Mouse (Mus musculus) T-cell, adult 2 months (primary cell): ENCODE results near the gene Myrf.

Experiments used
- DNase-seq: peaks from one replicate; pipeline ENCODE4 v3.0.0; 2022; ENCODE audit warnings: low spot score

The Myrf gene

GRCm38 (mm10) chr19:10248128-10248527 is 7.6 kb upstream of the Myrf start:
- DNase-seq, result no peak

GRCm38 (mm10) chr19:10247165-10247564 is 6.6 kb upstream of the Myrf start:
- no peak for DNase-seq

GRCm38 (mm10) chr19:10244183-10244582 is 3.6 kb upstream of the Myrf start:
- DNase-seq, result no peak

GRCm38 (mm10) chr19:10242916-10243315 is 2.4 kb upstream of the Myrf start:
- no peak for DNase-seq

GRCm38 (mm10) chr19:10239975-10240653 is 434 bp downstream of the Myrf start:
- DNase-seq, result peak; percentile 5

GRCm38 (mm10) chr19:10239419-10239818 is 1.1 kb downstream of the Myrf start:
- DNase-seq, result no peak

- DNase-seq, result no peak
These were observed 2.1 kb downstream of the Myrf start for GRCm38 (mm10) chr19:10238477-10238876.

GRCm38 (mm10) chr19:10235784-10236565 is 4.6 kb downstream of the Myrf start:
- no peak for DNase-seq

GRCm38 (mm10) chr19:10232327-10233017 is 8.1 kb downstream of the Myrf start:
- no peak for DNase-seq

GRCm38 (mm10) chr19:10231871-10232270 is 8.7 kb downstream of the Myrf start:
- no peak for DNase-seq

- no peak for DNase-seq
These were observed 9.5 kb downstream of the Myrf start for GRCm38 (mm10) chr19:10231016-10231415.

- no peak for DNase-seq
These were observed 14.8 kb downstream of the Myrf start for GRCm38 (mm10) chr19:10225767-10226166.

- DNase-seq, result no peak
These were observed 15.7 kb downstream of the Myrf start for GRCm38 (mm10) chr19:10224637-10225453.

- no peak for DNase-seq
These were observed 17.0 kb downstream of the Myrf start for GRCm38 (mm10) chr19:10223561-10223960.

- no peak for DNase-seq
These were observed 17.9 kb downstream of the Myrf start for GRCm38 (mm10) chr19:10222656-10223055.

- no peak for DNase-seq
These were observed 19.0 kb downstream of the Myrf start for GRCm38 (mm10) chr19:10221585-10221984.

- no peak for DNase-seq
These were observed 21.0 kb downstream of the Myrf start for GRCm38 (mm10) chr19:10219593-10219992.

GRCm38 (mm10) chr19:10219108-10219507 is 21.4 kb downstream of the Myrf start:
- DNase-seq, result peak; percentile 14

- DNase-seq, result no peak
These were observed 24.4 kb downstream of the Myrf start for GRCm38 (mm10) chr19:10216101-10216500.

- no peak for DNase-seq
These were observed 26.6 kb downstream of the Myrf start for GRCm38 (mm10) chr19:10213796-10214471.

GRCm38 (mm10) chr19:10210885-10211284 is 29.7 kb downstream of the Myrf start:
- no peak for DNase-seq
